Mouse (Mus musculus) heart, embryonic 15.5 days (tissue): Measurements from ENCODE around the gene Phf1. TPM values are rescaled to one million over a fixed set of nuclear protein-coding genes. Genes with fewer than 3 reads are reported as not detected.

Experiments used
- ATAC-seq: fragments of 200-750 bp; cut with Nextera tagmentation; replicated peaks from 2 replicates; pipeline ENCODE4 v1.8.0; 2017; ENCODE audit warnings: low read depth, moderate TSS enrichment; ENCODE audit not compliant: insufficient number of reproducible peaks, insufficient read depth, low FRiP score
- H3K27ac ChIP-seq: fragments of 300-500 bp; sonication (generic); 2 replicates; pipeline ENCODE4 v1.5.1; 2015; ENCODE audit warnings: mild to moderate bottlenecking, inconsistent platforms
- H3K27me3 ChIP-seq: fragments of 300-500 bp; sonication (generic); 2 replicates; pipeline ENCODE4 v1.6.1; 2015; ENCODE audit warnings: inconsistent platforms
- H3K36me3 ChIP-seq: fragments of 300-500 bp; sonication (generic); 2 replicates; pipeline ENCODE4 v1.6.1; 2015; ENCODE audit warnings: mild to moderate bottlenecking, inconsistent platforms
- H3K4me1 ChIP-seq: fragments of 300-500 bp; sonication (generic); replicated peaks from 2 replicates; pipeline ENCODE4 v1.6.1; 2015; ENCODE audit warnings: inconsistent platforms
- H3K4me2 ChIP-seq: fragments of 300-500 bp; sonication (generic); 2 replicates; pipeline ENCODE4 v1.6.1; 2015; ENCODE audit warnings: inconsistent platforms, mild to moderate bottlenecking, moderate library complexity
- H3K4me3 ChIP-seq: fragments of 300-500 bp; sonication (generic); 2 replicates; pipeline ENCODE4 v1.5.1; 2015; ENCODE audit warnings: mild to moderate bottlenecking, inconsistent platforms
- H3K9ac ChIP-seq: fragments of 300-500 bp; sonication (generic); 2 replicates; pipeline ENCODE4 v1.6.1; 2015; ENCODE audit warnings: mild to moderate bottlenecking, inconsistent platforms
- H3K9me3 ChIP-seq: fragments of 300-500 bp; sonication (generic); replicated peaks from 2 replicates; pipeline ENCODE4 v1.6.1; 2016; ENCODE audit warnings: inconsistent platforms
- WGBS: fragments of 180-500 bp; shearing (Covaris S2); methylation state at CpG from one replicate; pipeline ENCODE4 v1.1.7; 2015; ENCODE audit warnings: mixed read lengths; 5-methylcytosine and 5-hydroxymethylcytosine counted together
- microRNA-seq: library from miRNA; unstranded; fragments of <30 nt; microRNA quantifications from one replicate; pipeline ENCODE4, GENCODE M21; 2016
- polyA plus RNA-seq: library from polyadenylated mRNA; unstranded; fragments of >200 nt; fragmentation: Nextera tagmentation; extraction: Ambion mirVana; gene quantifications from 2 replicates; pipeline ENCODE4 v1.2.1, GENCODE M21; 2015

The Phf1 gene
- polyA plus RNA-seq, 1 experiment from 2014 or later = 7.3 TPM

DNA sequence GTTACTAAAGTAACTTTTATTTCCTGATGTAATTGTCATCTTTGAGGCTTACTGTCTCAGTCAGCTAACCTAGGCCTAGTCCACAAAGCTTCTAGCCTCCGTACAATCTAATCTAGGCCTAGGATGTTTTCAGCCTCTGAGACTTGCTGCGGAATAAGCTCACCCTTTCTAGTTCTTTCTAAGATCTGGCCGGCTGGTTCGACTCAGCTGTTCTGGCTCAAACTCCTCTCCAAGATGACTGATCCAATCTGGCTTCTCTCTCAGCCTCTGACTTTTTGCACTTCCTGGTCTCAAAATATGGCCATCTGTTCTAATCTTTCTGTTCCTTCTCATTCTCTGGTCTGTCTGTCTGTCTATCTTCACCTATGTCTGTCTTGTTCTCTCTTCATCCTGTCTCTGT, 50.5 kb downstream of the Phf1 start:
- Histone ChIP-seq H3K9me3 (no peaks in the 10 kb centered on the region), H3K4me1 (no peaks in the 10 kb centered on the region; the same call in 1 of the 2 replicates), H3K4me3 (no peak overlapping the region), H3K27ac (no peak overlapping the region), H3K4me2 (no peak overlapping the region), H3K27me3 (no peaks in the 10 kb centered on the region), H3K36me3 (peaks cover 8% of the 10 kb centered on the region), H3K9ac (no peak overlapping the region)
- WGBS = 76% methylated on average over 4 of the region's 4 CpGs
- no peak for ATAC-seq

DNA sequence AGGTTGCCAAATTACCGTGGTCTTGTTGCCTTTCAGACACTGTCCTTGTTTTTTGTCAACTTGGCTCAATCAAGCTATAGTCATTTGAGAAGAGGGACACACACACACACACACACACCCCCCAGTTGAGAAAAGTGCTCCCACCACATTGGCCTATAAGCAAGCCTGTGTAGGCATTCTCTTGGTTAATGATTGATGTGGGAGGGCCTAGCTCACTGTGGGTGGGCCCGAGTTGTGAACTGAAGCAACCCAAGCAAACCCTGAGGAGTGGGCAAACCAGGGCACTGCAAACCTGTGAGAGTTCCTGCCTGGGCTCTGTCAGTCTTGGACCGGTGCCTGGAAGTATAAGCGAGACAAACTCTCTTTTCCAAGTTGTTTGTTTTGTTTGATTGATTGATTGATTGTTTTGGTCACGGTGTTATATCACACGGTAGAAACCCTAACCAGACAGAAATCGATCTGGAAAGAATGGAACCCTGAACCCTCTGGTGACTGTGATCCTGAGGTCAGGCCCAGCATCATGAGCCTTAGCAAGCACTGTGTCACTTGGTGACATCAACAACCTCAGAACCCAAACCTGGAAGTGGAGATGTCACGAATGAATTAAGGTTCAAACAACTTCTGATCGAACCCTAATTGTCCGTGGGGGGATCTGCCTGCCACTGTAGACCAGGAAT, 52.8 kb downstream of the Phf1 start:
- Histone ChIP-seq H3K4me1 (no peaks in the 10 kb centered on the region; the same call in none of the 2 replicates), H3K27me3 (no peaks in the 10 kb centered on the region), H3K9me3 (no peaks in the 10 kb centered on the region), H3K9ac (no peak overlapping the region), H3K36me3 (no peaks in the 10 kb centered on the region), H3K4me2 (no peak overlapping the region), H3K27ac (no peak overlapping the region), H3K4me3 (no peak overlapping the region)
- no peak for ATAC-seq
- 77% methylated on average over 10 of the region's 10 CpGs for WGBS

Small RNA genes lying within 50 kb of the gene (microRNA-seq; reads per million reads assigned to microRNA genes)
- gene Gm27775 = not detected
- gene Mir3083 = not detected
- gene Mir6968 = not detected

Other genes with a start within 250 kb of the Phf1 start
- gene Crebrf, start 217.4 kb upstream of the Phf1 start, polyA plus RNA-seq = 6.5 and 8.6 TPM in 2 replicates
- gene Bnip1, start 152.0 kb upstream of the Phf1 start, polyA plus RNA-seq = 51.6 and 53.3 TPM in 2 replicates
- gene Nkx2-5, start 88.0 kb upstream of the Phf1 start, polyA plus RNA-seq = 131 and 147 TPM in 2 replicates
- gene Kifc5b, start 16.0 kb upstream of the Phf1 start, polyA plus RNA-seq = 5.3 and 7.4 TPM in 2 replicates
- gene Cuta, start 6.5 kb downstream of the Phf1 start, polyA plus RNA-seq = 144 and 160 TPM in 2 replicates
- gene Syngap1, start 8.2 kb downstream of the Phf1 start, polyA plus RNA-seq = 0.60 and 1.0 TPM in 2 replicates
- 8.3 and 10.2 TPM in 2 replicates for gene Zbtb9, start 40.1 kb downstream of the Phf1 start, polyA plus RNA-seq
- gene Bak1, start 96.0 kb downstream of the Phf1 start, polyA plus RNA-seq = 4.7 and 5.7 TPM in 2 replicates
- gene Itpr3, start 124.3 kb downstream of the Phf1 start, polyA plus RNA-seq = 1.4 and 2.8 TPM in 2 replicates
- 245 and 292 TPM in 2 replicates for gene Uqcc2, start 200.9 kb downstream of the Phf1 start, polyA plus RNA-seq
- gene Ip6k3, start 234.7 kb downstream of the Phf1 start, polyA plus RNA-seq = 0.35 and 0.43 TPM in 2 replicates